Mouse (Mus musculus): ENCODE measurements around the gene Amz1. TPM values are rescaled to one million over a fixed set of nuclear protein-coding genes. Genes with fewer than 3 reads are reported as not detected.

The Amz1 gene
- polyA plus RNA-seq, 1 experiment: not detected

- no peak overlapping the region for H3K4me3 ChIP-seq (replicated peaks)
- H3K36me3 ChIP-seq (ENCODE audit: control insufficient read depth): peaks cover 16% of the 10 kb centered on the region
- H3K9me3 ChIP-seq (ENCODE audit: control insufficient read depth, low read length): no peaks in the 10 kb centered on the region
- TF ChIP-seq TAL1 (IDR thresholded peaks at IDR 0.05; ENCODE audit: low read length) (no peak), GATA1 (IDR thresholded peaks at IDR 0.05; ENCODE audit: low read length) (no peak)
- peaks cover 23% of the 10 kb centered on the region for H3K4me1 ChIP-seq (ENCODE audit: control insufficient read depth)
- H3K27me3 ChIP-seq (ENCODE audit: control insufficient read depth): no peaks in the 10 kb centered on the region
These were observed 44.4 kb downstream of the Amz1 start for GRCm38 (mm10) chr5:140768333-140768732.

GRCm38 (mm10) chr5:140771612-140772011 is 47.7 kb downstream of the Amz1 start:
- Histone ChIP-seq H3K36me3 (ENCODE audit: control insufficient read depth) (peaks cover 16% of the 10 kb centered on the region), H3K9me3 (ENCODE audit: control insufficient read depth, low read length) (no peaks in the 10 kb centered on the region), H3K4me1 (ENCODE audit: control insufficient read depth) (peaks cover 44% of the 10 kb centered on the region), H3K4me3 (replicated peaks) (no peak overlapping the region), H3K27me3 (ENCODE audit: control insufficient read depth) (no peaks in the 10 kb centered on the region)
- TF ChIP-seq GATA1 (IDR thresholded peaks at IDR 0.05; ENCODE audit: low read length) (no peak), TAL1 (IDR thresholded peaks at IDR 0.05; ENCODE audit: low read length) (no peak)

GRCm38 (mm10) chr5:140772158-140772557 is 48.2 kb downstream of the Amz1 start:
- Histone ChIP-seq H3K4me3 (replicated peaks) (no peak overlapping the region), H3K27me3 (ENCODE audit: control insufficient read depth) (no peaks in the 10 kb centered on the region), H3K4me1 (ENCODE audit: control insufficient read depth) (peaks cover 44% of the 10 kb centered on the region), H3K36me3 (ENCODE audit: control insufficient read depth) (peaks cover 20% of the 10 kb centered on the region), H3K9me3 (ENCODE audit: control insufficient read depth, low read length) (no peaks in the 10 kb centered on the region)
- TF ChIP-seq GATA1 (IDR thresholded peaks at IDR 0.05; ENCODE audit: low read length) (no peak), TAL1 (IDR thresholded peaks at IDR 0.05; ENCODE audit: low read length) (no peak)

GRCm38 (mm10) chr5:140775111-140775510 is 51.2 kb downstream of the Amz1 start:
- Histone ChIP-seq H3K4me1 (ENCODE audit: control insufficient read depth) (peaks cover 26% of the 10 kb centered on the region), H3K4me3 (replicated peaks) (no peak overlapping the region), H3K27me3 (ENCODE audit: control insufficient read depth) (no peaks in the 10 kb centered on the region), H3K36me3 (ENCODE audit: control insufficient read depth) (peaks cover 38% of the 10 kb centered on the region), H3K9me3 (ENCODE audit: control insufficient read depth, low read length) (no peaks in the 10 kb centered on the region)
- TF ChIP-seq TAL1 (IDR thresholded peaks at IDR 0.05; ENCODE audit: low read length): no peak

GRCm38 (mm10) chr5:140776968-140777367 is 53.0 kb downstream of the Amz1 start:
- Histone ChIP-seq H3K4me1 (ENCODE audit: control insufficient read depth) (peaks cover 26% of the 10 kb centered on the region), H3K27me3 (ENCODE audit: control insufficient read depth) (no peaks in the 10 kb centered on the region), H3K4me3 (replicated peaks) (no peak overlapping the region), H3K9me3 (ENCODE audit: control insufficient read depth, low read length) (no peaks in the 10 kb centered on the region), H3K36me3 (ENCODE audit: control insufficient read depth) (peaks cover 51% of the 10 kb centered on the region)
- TF ChIP-seq TAL1 (IDR thresholded peaks at IDR 0.05; ENCODE audit: low read length) (no peak), GATA1 (IDR thresholded peaks at IDR 0.05; ENCODE audit: low read length) (no peak)

- Histone ChIP-seq H3K4me3 (replicated peaks) (no peak overlapping the region), H3K27me3 (ENCODE audit: control insufficient read depth) (no peaks in the 10 kb centered on the region), H3K9me3 (ENCODE audit: control insufficient read depth, low read length) (no peaks in the 10 kb centered on the region), H3K36me3 (ENCODE audit: control insufficient read depth) (peaks cover 73% of the 10 kb centered on the region), H3K4me1 (ENCODE audit: control insufficient read depth) (no peaks in the 10 kb centered on the region; the same call in 1 of the 2 replicates)
- TF ChIP-seq GATA1 (IDR thresholded peaks at IDR 0.05; ENCODE audit: low read length) (no peak), TAL1 (IDR thresholded peaks at IDR 0.05; ENCODE audit: low read length) (no peak)
These were observed 57.2 kb downstream of the Amz1 start for GRCm38 (mm10) chr5:140781122-140781521.

GRCm38 (mm10) chr5:140781886-140782572 is 58.1 kb downstream of the Amz1 start:
- no peaks in the 10 kb centered on the region; the same call in 1 of the 2 replicates for H3K4me1 ChIP-seq (ENCODE audit: control insufficient read depth)

GRCm38 (mm10) chr5:140783577-140783976 is 59.6 kb downstream of the Amz1 start:
- H3K4me1 ChIP-seq (ENCODE audit: control insufficient read depth): no peaks in the 10 kb centered on the region; the same call in 1 of the 2 replicates
- H3K4me3 ChIP-seq (replicated peaks): no peak overlapping the region
- H3K27me3 ChIP-seq (ENCODE audit: control insufficient read depth): no peaks in the 10 kb centered on the region
- H3K9me3 ChIP-seq (ENCODE audit: control insufficient read depth, low read length): no peaks in the 10 kb centered on the region
- TF ChIP-seq TAL1 (IDR thresholded peaks at IDR 0.05; ENCODE audit: low read length) (no peak), GATA1 (IDR thresholded peaks at IDR 0.05; ENCODE audit: low read length) (no peak)
- H3K36me3 ChIP-seq (ENCODE audit: control insufficient read depth): peaks cover 59% of the 10 kb centered on the region

More at GRCm38 (mm10) chr5:140781886-140782572, 58.1 kb downstream of the Amz1 start:
- H3K36me3 ChIP-seq (ENCODE audit: control insufficient read depth): peaks cover 74% of the 10 kb centered on the region
- no peak overlapping the region for H3K4me3 ChIP-seq (replicated peaks)
- H3K9me3 ChIP-seq (ENCODE audit: control insufficient read depth, low read length): no peaks in the 10 kb centered on the region
- no peaks in the 10 kb centered on the region for H3K27me3 ChIP-seq (ENCODE audit: control insufficient read depth)
- no peak for TF ChIP-seq TAL1 (IDR thresholded peaks at IDR 0.05; ENCODE audit: low read length)

DNA sequence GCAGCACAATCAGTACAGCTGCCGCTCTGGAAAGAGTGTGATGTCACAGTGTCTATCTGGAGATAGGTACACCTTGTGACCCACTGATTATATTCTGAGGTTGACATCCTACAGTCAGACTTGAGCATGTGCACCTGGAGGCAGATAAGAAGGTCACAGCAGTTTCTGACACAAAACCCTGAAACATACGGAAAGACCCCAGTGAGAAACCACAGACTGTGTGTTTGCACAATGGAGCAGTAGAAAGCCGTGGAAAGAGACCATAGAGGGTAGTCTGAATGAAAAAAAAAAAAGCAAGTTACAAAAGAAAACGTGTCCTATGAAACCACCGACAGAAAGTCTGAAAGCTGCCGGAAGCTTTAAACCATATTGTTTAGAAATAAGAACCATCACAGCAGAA is 60.4 kb downstream of the Amz1 start:
- peaks cover 57% of the 10 kb centered on the region for H3K36me3 ChIP-seq (ENCODE audit: control insufficient read depth)
- TF ChIP-seq GATA1 (IDR thresholded peaks at IDR 0.05; ENCODE audit: low read length): no peak
- no peak for TF ChIP-seq TAL1 (IDR thresholded peaks at IDR 0.05; ENCODE audit: low read length)

More for the DNA sequence above, 60.4 kb downstream of the Amz1 start:
- Histone ChIP-seq H3K4me3 (replicated peaks) (no peak overlapping the region), H3K4me1 (ENCODE audit: control insufficient read depth) (peaks cover 2% of the 10 kb centered on the region), H3K9me3 (ENCODE audit: control insufficient read depth, low read length) (no peaks in the 10 kb centered on the region), H3K27me3 (ENCODE audit: control insufficient read depth) (no peaks in the 10 kb centered on the region)
